Mouse (Mus musculus): ENCODE results near the gene Pik3ap1.

GRCm38 (mm10) chr19:41263630-41264295 is 121.1 kb downstream of the Pik3ap1 start, which contains the start of gene Tm9sf3:
- TF ChIP-seq CTCF (IDR thresholded peaks at IDR 0.05; ENCODE audit: insufficient read depth, low read length) (no peak), POLR2A (IDR thresholded peaks at IDR 0.05; ENCODE audit: borderline replicate concordance, extremely low read depth, low read depth, low read length) (peak; percentile 80; the same call in 1 of the 2 replicates)
